Mouse (Mus musculus): ENCODE data around the gene Scap.

GRCm38 (mm10) chr9:110316503-110316902 lies 16.6 kb upstream of the Scap start:
- TF ChIP-seq CTCF (IDR thresholded peaks at IDR 0.05; ENCODE audit: borderline replicate concordance, insufficient read depth, low read length) (no peak), POLR2A (IDR thresholded peaks at IDR 0.05; ENCODE audit: low read depth, low read length) (no peak)

All from embryonic fibroblast, embryonic 13.5 days (primary cell).